Mouse (Mus musculus) frontal cortex, postnatal 10 days (tissue): Measurements from ENCODE around the gene Nat8f1.
"Not testable (repeated sequence)": the region's sequence is repeated elsewhere in the genome, so short reads cannot be mapped to it uniquely, and the experiment has no call there.

Source experiments
- DNase-seq, 2 experiments: peaks; one replicate each; pipeline ENCODE4 v3.0.0; 2022; ENCODE audit warnings: low spot score in 2 of 2, mixed read lengths in 1 of 2

The Nat8f1 gene

GRCm38 (mm10) chr6:85915539-85916513, at the start of gene Nat8f1:
Nat8f1 (minus strand) TSS chr6:85915687.
- DNase-seq, result peak; percentile 86

- DNase-seq, result peak; percentile 85 to 92
These were observed 45.9 kb upstream of the Nat8f1 start, which contains the start of gene Dusp11 for GRCm38 (mm10) chr6:85961101-85962091. Dusp11 (minus strand) TSS chr6:85961667.

GRCm38 (mm10) chr6:85957581-85957980, 42.1 kb upstream of the Nat8f1 start:
- DNase-seq, result no peak

GRCm38 (mm10) chr6:85948549-85948948, 33.1 kb upstream of the Nat8f1 start:
- DNase-seq, result no peak

- no peak for DNase-seq
These were observed 27.0 kb upstream of the Nat8f1 start for GRCm38 (mm10) chr6:85942469-85942868.

DNA sequence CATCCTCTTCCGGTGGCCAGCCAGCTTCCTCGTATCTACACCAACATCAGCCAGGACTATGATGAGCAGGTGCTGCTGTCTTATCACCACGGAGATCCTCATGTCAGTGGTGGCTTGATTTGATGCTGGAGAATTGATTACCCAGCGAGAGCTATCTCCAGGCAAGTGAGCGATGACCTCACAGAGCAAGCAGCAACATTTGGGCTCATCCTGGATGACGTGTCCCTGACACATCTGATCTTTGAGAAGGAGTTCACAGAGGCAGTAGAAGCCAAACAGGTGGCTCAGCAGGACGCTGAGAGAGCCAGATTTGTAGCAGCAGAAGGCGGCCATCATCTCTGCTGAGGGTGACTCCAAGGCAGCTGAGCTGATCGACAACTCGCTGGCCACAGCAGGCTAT, 23.2 kb upstream of the Nat8f1 start:
- DNase-seq, result no peak

DNA sequence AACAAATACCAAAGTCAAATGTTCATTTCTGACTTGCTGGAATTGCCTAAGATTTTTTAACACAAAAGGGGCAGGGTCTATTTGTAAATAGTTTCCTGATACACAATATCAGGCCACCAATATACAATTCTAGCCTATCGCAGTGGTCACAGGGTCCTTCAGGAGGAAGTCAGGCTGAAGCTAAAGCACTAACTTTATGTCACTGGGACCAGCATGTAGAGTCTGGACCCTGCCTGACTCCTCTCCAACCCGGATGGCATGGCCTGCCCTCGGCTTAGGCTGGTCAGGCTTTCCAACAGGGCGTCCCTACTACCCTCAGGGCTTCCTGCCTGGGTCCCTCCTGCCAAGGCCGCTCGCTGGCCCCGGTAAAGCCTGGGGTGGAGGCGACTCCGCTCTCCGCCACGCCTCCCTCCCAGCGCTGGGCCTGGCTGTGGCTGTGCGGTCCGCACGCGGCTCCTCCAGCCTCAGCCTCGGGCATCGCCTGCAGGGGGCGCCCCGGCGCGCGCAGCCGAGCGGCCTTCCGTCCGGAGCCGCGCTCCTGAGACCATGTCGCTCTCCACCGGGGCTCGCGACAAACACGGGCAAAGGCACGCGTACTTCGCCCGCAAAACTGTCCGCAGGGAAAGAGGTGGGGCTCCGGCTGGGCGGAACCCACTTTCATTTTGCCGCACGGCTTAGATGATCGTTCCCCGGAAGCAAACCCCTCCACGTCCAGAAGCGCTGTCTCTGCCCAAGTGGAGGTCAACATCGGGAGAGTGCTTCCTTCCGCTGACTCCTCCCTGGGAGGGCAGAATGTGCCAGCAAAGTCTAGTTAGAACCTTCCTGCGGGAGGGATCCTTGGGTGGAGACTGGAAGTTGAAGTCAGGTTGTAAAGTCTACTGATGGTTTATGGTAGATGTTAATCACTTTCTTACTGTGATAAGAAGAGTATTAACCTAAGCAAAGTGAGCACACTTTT, 21.3 kb upstream of the Nat8f1 start:
- peak; percentile 53 to 77 for DNase-seq

- no peak for DNase-seq
These were observed 20.2 kb upstream of the Nat8f1 start for GRCm38 (mm10) chr6:85935646-85936045.

DNA sequence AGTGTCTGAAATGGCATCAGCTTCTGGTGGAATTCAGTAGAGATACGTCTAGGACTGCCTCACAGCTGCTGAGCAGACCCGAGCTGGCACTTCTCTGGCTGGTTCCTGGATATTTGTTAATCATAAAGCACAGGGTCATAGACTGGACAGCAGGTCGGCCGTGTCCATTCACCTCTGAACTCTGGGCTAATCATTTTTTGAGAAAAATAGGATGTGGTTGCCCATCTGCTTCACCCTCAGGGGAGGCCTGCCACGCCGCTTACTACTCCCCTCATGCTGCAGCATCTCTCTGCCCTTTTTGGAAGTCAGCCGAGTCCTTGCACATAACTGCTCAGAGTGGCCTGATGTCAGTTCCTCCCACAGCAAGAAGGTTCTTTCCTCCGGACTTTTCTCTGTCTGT, 18.6 kb upstream of the Nat8f1 start:
- no peak for DNase-seq

DNA sequence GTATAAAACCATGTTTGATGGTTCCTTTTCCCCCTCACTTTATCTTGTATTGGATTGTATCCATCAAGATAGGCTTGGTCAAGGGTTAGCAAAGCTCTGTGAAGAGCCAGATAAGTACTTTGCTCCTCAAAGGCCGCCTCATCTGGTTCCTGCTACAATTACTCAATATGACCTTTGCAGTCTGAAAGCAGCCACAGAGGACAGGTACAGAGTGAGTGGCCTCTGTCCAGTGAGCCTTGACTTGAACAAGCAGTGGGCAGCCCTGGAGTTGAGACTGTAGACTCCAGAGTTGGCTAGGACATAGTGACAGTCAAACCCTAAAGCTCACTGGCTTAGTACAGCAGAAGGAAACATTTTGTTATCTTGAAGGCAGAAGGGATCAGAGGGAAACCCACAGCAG, 13.8 kb upstream of the Nat8f1 start:
- no peak for DNase-seq

GRCm38 (mm10) chr6:85927476-85928464, 12.3 kb upstream of the Nat8f1 start:
- DNase-seq, result no peak

DNA sequence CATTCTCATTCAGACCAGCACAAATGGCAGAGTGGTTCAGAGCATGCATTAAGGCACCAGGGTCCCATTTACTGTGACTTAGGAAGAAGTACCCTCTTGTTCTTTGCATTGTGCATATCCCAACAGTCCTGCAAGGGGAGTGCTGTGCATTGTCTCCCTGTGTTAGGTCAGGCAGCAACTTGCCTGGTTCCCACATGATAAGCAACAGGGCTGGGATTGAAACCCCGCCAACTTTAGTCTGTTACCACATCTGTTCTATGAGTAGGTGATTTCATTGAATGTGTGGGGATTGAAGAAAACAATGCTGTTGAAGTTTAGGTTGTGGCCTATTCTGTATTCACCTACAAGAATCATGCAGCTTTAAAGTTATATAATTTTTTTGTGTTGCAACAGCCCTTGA, 11.2 kb upstream of the Nat8f1 start:
- no peak for DNase-seq

DNA sequence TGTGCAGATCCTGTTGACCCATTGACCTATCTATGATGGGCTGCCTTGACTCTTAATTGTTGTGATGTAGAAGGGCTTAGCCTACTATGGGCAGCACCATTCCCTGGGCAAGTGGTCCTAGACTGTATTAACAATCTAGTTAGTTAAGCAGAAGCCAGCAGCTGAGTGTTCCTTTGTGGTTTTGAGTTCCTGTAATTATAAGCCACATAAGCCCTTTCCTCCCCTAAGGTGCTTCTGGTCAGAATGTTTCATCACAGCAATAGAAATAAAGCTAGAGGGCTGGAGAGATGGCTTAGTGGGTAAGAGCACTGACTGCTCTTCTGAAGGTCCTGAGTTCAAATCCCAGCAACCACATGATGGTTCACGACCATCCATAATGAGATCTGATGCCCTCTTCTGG, 8.2 kb upstream of the Nat8f1 start:
- DNase-seq, result no peak

GRCm38 (mm10) chr6:85919401-85919800, 3.9 kb upstream of the Nat8f1 start:
- no peak for DNase-seq

DNA sequence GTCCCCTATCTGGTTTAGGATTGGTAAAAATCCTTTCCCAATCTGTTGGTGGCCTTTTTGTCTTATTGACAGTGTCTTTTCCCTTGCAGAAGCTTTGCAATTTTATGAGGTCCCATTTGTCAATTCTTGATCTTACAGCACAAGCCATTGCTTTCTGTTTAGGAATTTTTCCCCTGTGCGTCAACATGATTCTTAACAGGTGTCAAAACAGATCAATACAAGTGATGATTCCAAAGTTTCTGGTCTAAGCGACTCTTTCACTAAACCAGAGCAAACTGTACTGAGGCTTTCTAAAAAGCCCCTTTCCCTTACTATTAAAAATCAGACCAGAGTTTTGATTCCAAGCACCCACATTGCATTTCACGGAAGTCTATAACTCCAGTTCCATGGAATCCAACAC, 2.9 kb upstream of the Nat8f1 start:
- DNase-seq, result not testable (repeated sequence)

GRCm38 (mm10) chr6:85916596-85916995, 1.1 kb upstream of the Nat8f1 start:
- no peak for DNase-seq

GRCm38 (mm10) chr6:85915141-85915538, 347 bp downstream of the Nat8f1 start:
- no peak for DNase-seq

DNA sequence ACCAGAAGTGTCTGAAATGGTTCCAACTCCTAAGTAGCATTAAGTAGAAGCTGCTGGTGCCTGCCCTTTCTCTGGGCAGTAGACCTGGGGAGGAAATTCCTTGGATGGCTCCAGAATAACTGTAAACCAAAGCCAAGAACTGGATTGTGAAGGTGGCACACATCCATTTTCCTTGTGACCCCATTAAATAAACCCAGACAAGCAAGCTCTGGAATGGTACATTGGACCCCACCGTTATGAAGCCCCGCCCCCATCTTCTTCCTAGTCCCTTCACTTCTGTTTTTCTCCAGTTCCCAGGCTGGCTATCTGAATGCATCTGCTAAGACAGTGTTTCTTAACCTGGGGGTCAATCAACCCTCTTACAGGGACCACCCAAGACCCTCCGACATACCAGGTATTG, 3.9 kb downstream of the Nat8f1 start, which contains the start of gene Tprkb:
TSS of gene Tprkb (plus strand) at position 279 of the 400 bp plus-strand sequence.
- DNase-seq, result no peak

GRCm38 (mm10) chr6:85909704-85910103, 5.8 kb downstream of the Nat8f1 start:
- DNase-seq, result no peak

- no peak for DNase-seq
These were observed 7.1 kb downstream of the Nat8f1 start for GRCm38 (mm10) chr6:85908341-85908740.
